Mouse (Mus musculus) forebrain, embryonic 12.5 days (tissue): ENCODE results near the gene Gm12169. TPM values are rescaled to one million over a fixed set of nuclear protein-coding genes. Genes with fewer than 3 reads are reported as not detected.
"Not testable (repeated sequence)": the region's sequence is repeated elsewhere in the genome, so short reads cannot be mapped to it uniquely, and the experiment has no call there.

ENCODE experiments used
- ATAC-seq: fragments of 200-750 bp; cut with Nextera tagmentation; 2 replicates; pipeline ENCODE4 v1.8.0; 2017; ENCODE audit warnings: moderate TSS enrichment; ENCODE audit not compliant: low FRiP score
- H3K27ac ChIP-seq: fragments of 300-500 bp; sonication (generic); 2 replicates; pipeline ENCODE4 v1.5.1; 2016; ENCODE audit warnings: mild to moderate bottlenecking
- H3K27me3 ChIP-seq: fragments of 300-500 bp; sonication (generic); 2 replicates; pipeline ENCODE4 v1.6.1; 2016; ENCODE audit warnings: mild to moderate bottlenecking
- H3K36me3 ChIP-seq: fragments of 300-500 bp; sonication (generic); replicated peaks from 2 replicates; pipeline ENCODE4 v1.6.1; 2016; ENCODE audit warnings: mild to moderate bottlenecking
- H3K4me1 ChIP-seq: fragments of 300-500 bp; sonication (generic); 2 replicates; pipeline ENCODE4 v1.6.1; 2016
- H3K4me2 ChIP-seq: fragments of 300-500 bp; sonication (generic); 2 replicates; pipeline ENCODE4 v1.6.1; 2016; ENCODE audit warnings: mild to moderate bottlenecking, moderate library complexity
- H3K4me3 ChIP-seq: fragments of 300-500 bp; sonication (generic); replicated peaks from 2 replicates; pipeline ENCODE4 v1.5.1; 2016; ENCODE audit warnings: mild to moderate bottlenecking
- H3K9ac ChIP-seq: fragments of 300-500 bp; sonication (generic); 2 replicates; pipeline ENCODE4 v1.6.1; 2016; ENCODE audit warnings: mild to moderate bottlenecking
- H3K9me3 ChIP-seq: fragments of 300-500 bp; sonication (generic); 2 replicates; pipeline ENCODE4 v1.6.1; 2016
- WGBS: fragments of 180-500 bp; shearing (Covaris S2); methylation state at CpG from one replicate; pipeline ENCODE4 v1.1.7; 2016; 5-methylcytosine and 5-hydroxymethylcytosine counted together
- polyA plus RNA-seq: library from polyadenylated mRNA; unstranded; fragments of >200 nt; fragmentation: Nextera tagmentation; extraction: Ambion mirVana; gene quantifications from 2 replicates; pipeline ENCODE4 v1.2.1, GENCODE M21; 2016

The Gm12169 gene
- not detected in 2 replicates for polyA plus RNA-seq

- H3K36me3 ChIP-seq = no peaks in the 10 kb centered on the region
- no peak for ATAC-seq
- no peak within 1 kb of the TSS for H3K27ac ChIP-seq
- H3K4me1 ChIP-seq = no peaks in the 10 kb centered on the region
- no peak within 1 kb of the TSS for H3K9ac ChIP-seq
- no peaks in the 10 kb centered on the region for H3K27me3 ChIP-seq
- no peak within 1 kb of the TSS for H3K4me2 ChIP-seq
- no peaks in the 10 kb centered on the region for H3K9me3 ChIP-seq
- WGBS = 86% methylated on average over 2 of the region's 2 CpGs
- no peak within 1 kb of the TSS for H3K4me3 ChIP-seq
Measured at GRCm38 (mm10) chr11:46523912-46524311, at the start of gene Gm12169. Gene Gm12169 (plus strand): TSS chr11:46524212.

DNA sequence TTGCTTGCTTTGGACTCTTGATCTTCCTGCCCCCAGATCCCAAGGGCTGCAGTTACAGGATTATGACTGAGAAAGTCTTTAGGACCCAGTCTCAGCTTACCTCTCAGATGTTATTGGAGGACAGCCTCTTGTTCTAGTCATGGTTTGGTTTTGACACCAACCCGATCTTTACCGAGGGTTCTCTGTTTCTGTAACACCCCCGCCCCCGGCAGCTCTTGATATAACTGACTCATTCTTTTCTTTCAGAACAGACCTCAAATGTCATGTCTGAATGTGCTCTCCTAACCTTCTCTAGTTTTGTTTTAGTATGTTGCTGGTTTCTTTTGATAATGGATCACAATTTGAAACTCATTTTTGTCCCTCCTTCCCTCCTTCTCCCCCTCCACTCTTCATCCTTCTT, 49.8 kb upstream of the Gm12169 start:
- H3K4me3 ChIP-seq = no peak overlapping the region

GRCm38 (mm10) chr11:46479311-46479710, 44.7 kb upstream of the Gm12169 start:
- Histone ChIP-seq H3K27me3 (no peaks in the 10 kb centered on the region), H3K27ac (no peak overlapping the region), H3K9me3 (no peaks in the 10 kb centered on the region), H3K4me2 (no peak overlapping the region), H3K36me3 (no peaks in the 10 kb centered on the region), H3K4me1 (no peaks in the 10 kb centered on the region), H3K9ac (no peak overlapping the region), H3K4me3 (no peak overlapping the region)
- 90% methylated on average over 9 of the region's 9 CpGs for WGBS
- no peak for ATAC-seq

More for the DNA sequence above, 49.8 kb upstream of the Gm12169 start:
- no peak overlapping the region for H3K27ac ChIP-seq
- H3K4me1 ChIP-seq = no peaks in the 10 kb centered on the region
- no peak for ATAC-seq
- 95% methylated on average over 4 of the region's 4 CpGs for WGBS
- no peaks in the 10 kb centered on the region for H3K9me3 ChIP-seq
- H3K36me3 ChIP-seq = no peaks in the 10 kb centered on the region
- no peak overlapping the region for H3K4me2 ChIP-seq
- H3K27me3 ChIP-seq = no peaks in the 10 kb centered on the region
- H3K9ac ChIP-seq = no peak overlapping the region

DNA sequence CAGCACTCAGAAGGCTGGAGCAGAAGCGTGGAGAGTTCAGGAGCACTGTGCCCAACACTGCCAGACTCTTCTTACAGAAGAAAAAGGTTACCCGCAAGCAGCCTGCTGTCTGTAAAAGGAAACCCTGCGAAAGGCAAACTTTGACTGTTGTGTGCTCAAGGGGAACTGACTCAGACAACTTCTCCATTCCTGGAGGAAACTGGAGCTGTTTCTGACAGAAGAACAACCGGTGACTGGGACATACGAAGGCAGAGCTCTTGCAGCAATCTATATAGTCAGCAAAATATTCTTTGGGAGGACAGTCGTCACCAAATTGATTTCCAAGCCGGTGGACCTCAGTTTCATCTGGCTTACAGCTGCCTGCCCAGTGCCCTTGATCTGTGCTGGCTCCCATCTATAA, 43.5 kb upstream of the Gm12169 start:
- Histone ChIP-seq H3K36me3 (no peaks in the 10 kb centered on the region), H3K27ac (no peak overlapping the region), H3K27me3 (no peaks in the 10 kb centered on the region), H3K4me3 (no peak overlapping the region), H3K9me3 (no peaks in the 10 kb centered on the region), H3K4me1 (no peaks in the 10 kb centered on the region), H3K4me2 (no peak overlapping the region), H3K9ac (no peak overlapping the region)
- WGBS = 88% methylated on average over 7 of the region's 7 CpGs
- no peak for ATAC-seq

- no peaks in the 10 kb centered on the region for H3K4me1 ChIP-seq
- no peak overlapping the region for H3K4me2 ChIP-seq
- no peak for ATAC-seq
- no peaks in the 10 kb centered on the region for H3K9me3 ChIP-seq
- no peaks in the 10 kb centered on the region for H3K36me3 ChIP-seq
- H3K27me3 ChIP-seq = no peaks in the 10 kb centered on the region
- H3K4me3 ChIP-seq = no peak overlapping the region
- 8% methylated on average over 1 of the region's 1 CpGs for WGBS
- H3K27ac ChIP-seq = no peak overlapping the region
- H3K9ac ChIP-seq = no peak overlapping the region
Measured at GRCm38 (mm10) chr11:46488231-46488630, 35.8 kb upstream of the Gm12169 start.

DNA sequence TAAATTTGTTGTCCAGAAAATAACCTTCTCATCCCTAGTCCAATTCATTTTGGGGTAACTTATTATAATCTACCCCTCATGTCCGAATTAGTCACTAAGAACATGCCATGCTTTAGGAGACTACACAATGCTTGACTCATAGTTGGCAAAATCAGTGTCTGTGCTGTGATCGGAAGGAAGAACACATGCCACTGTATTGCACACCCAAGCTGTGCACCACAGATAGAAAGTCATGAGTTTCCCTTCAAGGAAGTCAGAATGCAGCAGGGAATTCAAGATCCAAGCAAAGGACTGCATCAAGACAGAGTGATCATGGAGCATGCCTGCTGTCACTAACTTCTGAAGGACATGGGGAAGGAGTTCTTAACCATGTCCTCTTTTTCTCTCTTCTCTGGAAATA, 35.4 kb upstream of the Gm12169 start:
- ATAC-seq = no peak
- no peaks in the 10 kb centered on the region for H3K27me3 ChIP-seq
- WGBS = 88% methylated on average over 2 of the region's 2 CpGs

GRCm38 (mm10) chr11:46507146-46507545, 16.9 kb upstream of the Gm12169 start:
- Histone ChIP-seq H3K9ac (no peak overlapping the region), H3K9me3 (no peaks in the 10 kb centered on the region)
- no peak for ATAC-seq

More for the DNA sequence above, 35.4 kb upstream of the Gm12169 start:
- Histone ChIP-seq H3K36me3 (no peaks in the 10 kb centered on the region), H3K9ac (no peak overlapping the region), H3K9me3 (no peaks in the 10 kb centered on the region), H3K4me2 (no peak overlapping the region), H3K27ac (no peak overlapping the region), H3K4me3 (no peak overlapping the region), H3K4me1 (no peaks in the 10 kb centered on the region)

GRCm38 (mm10) chr11:46509900-46510299, 14.1 kb upstream of the Gm12169 start:
- WGBS = 93% methylated on average over 5 of the region's 5 CpGs

More at GRCm38 (mm10) chr11:46507146-46507545, 16.9 kb upstream of the Gm12169 start:
- no peak overlapping the region for H3K4me3 ChIP-seq
- no peaks in the 10 kb centered on the region for H3K36me3 ChIP-seq
- no peaks in the 10 kb centered on the region for H3K4me1 ChIP-seq
- WGBS = 79% methylated on average over 3 of the region's 3 CpGs
- no peak overlapping the region for H3K27ac ChIP-seq
- no peak overlapping the region for H3K4me2 ChIP-seq
- no peaks in the 10 kb centered on the region for H3K27me3 ChIP-seq

DNA sequence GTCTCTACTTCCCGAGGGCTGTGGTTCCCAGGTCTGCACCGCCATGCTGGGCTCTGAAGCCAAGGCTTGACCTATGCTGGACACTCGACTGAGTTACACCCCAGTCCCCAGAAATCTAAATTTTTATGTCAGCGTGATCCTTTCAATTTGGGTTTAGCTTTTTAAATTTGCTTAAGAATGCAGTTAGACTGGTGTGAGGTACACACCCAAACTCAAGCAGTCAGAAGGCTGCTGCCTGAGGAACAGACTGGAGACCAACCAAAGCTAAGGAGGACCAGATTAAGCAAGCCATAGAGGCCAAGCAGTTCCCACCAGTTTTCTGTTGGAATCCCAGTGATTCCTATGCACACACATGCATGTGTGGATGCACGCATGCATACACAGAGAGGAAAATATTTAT, 2.7 kb upstream of the Gm12169 start:
- not testable (repeated sequence) for H3K9ac ChIP-seq, ATAC-seq, H3K27me3 ChIP-seq, H3K27ac ChIP-seq, H3K4me1 ChIP-seq, H3K4me3 ChIP-seq, H3K36me3 ChIP-seq, H3K9me3 ChIP-seq, H3K4me2 ChIP-seq
- 85% methylated on average over 5 of the region's 5 CpGs for WGBS

More at GRCm38 (mm10) chr11:46509900-46510299, 14.1 kb upstream of the Gm12169 start:
- no peaks in the 10 kb centered on the region for H3K36me3 ChIP-seq
- H3K27me3 ChIP-seq = no peaks in the 10 kb centered on the region
- H3K9me3 ChIP-seq = no peaks in the 10 kb centered on the region
- no peak overlapping the region for H3K4me3 ChIP-seq
- no peak overlapping the region for H3K27ac ChIP-seq
- ATAC-seq = no peak
- no peak overlapping the region for H3K9ac ChIP-seq
- no peaks in the 10 kb centered on the region for H3K4me1 ChIP-seq
- H3K4me2 ChIP-seq = no peak overlapping the region

DNA sequence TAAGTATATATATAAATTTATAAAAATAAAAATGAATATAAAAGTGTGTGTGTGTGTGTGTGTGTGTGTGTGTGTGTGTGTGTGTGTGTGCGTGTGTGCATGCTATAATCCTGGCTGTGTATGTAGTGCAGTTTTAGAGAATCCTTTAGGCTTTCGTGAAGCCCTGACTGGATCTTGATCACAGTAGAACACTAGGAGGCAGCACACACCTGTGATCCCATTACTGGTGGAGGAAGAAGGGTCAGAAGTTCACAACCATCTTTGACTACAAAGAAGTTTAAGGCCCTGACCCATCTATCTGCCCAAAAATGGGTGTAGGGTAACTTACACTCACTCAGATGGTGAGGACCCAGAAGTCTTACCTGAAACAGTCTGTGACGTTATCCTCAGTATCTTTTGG, 1.3 kb upstream of the Gm12169 start:
- Histone ChIP-seq H3K27me3 (no peaks in the 10 kb centered on the region), H3K27ac (no peak overlapping the region), H3K4me1 (no peaks in the 10 kb centered on the region), H3K4me3 (no peak overlapping the region), H3K9me3 (no peaks in the 10 kb centered on the region), H3K36me3 (no peaks in the 10 kb centered on the region), H3K4me2 (no peak overlapping the region), H3K9ac (no peak overlapping the region)
- 89% methylated on average over 3 of the region's 3 CpGs for WGBS
- ATAC-seq = no peak

DNA sequence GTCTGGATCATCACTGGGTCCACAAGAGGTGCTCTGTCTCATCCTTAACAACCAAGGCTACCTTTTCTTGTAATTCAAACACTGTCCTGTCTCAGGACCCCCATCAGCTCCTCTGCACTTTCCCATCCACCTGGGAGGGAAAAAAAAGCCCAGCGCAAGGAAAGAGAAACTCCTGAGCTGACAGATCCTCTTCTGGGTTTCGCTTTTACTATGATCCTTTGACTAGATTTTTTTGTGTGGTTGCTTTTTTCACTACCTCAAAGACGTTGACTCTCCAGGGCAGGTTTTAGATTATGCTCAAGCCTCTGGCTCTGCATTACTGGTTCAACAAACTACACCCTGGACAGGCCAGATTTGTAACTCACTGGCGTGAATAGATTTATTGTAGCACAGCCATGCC, 6.1 kb downstream of the Gm12169 start:
- no peaks in the 10 kb centered on the region for H3K4me1 ChIP-seq
- no peak overlapping the region for H3K27ac ChIP-seq
- H3K27me3 ChIP-seq = no peaks in the 10 kb centered on the region
- H3K9ac ChIP-seq = no peak overlapping the region
- H3K9me3 ChIP-seq = no peaks in the 10 kb centered on the region
- 82% methylated on average over 4 of the region's 4 CpGs for WGBS
- no peak for ATAC-seq
- no peak overlapping the region for H3K4me2 ChIP-seq
- no peak overlapping the region for H3K4me3 ChIP-seq
- H3K36me3 ChIP-seq = no peaks in the 10 kb centered on the region

GRCm38 (mm10) chr11:46536978-46537377, 13.0 kb downstream of the Gm12169 start:
- H3K9me3 ChIP-seq = no peaks in the 10 kb centered on the region
- H3K4me2 ChIP-seq = no peak overlapping the region
- no peaks in the 10 kb centered on the region for H3K4me1 ChIP-seq
- H3K9ac ChIP-seq = no peak overlapping the region
- 73% methylated on average over 4 of the region's 4 CpGs for WGBS
- ATAC-seq = no peak
- H3K27me3 ChIP-seq = no peaks in the 10 kb centered on the region
- H3K27ac ChIP-seq = no peak overlapping the region
- H3K36me3 ChIP-seq = no peaks in the 10 kb centered on the region
- H3K4me3 ChIP-seq = no peak overlapping the region

DNA sequence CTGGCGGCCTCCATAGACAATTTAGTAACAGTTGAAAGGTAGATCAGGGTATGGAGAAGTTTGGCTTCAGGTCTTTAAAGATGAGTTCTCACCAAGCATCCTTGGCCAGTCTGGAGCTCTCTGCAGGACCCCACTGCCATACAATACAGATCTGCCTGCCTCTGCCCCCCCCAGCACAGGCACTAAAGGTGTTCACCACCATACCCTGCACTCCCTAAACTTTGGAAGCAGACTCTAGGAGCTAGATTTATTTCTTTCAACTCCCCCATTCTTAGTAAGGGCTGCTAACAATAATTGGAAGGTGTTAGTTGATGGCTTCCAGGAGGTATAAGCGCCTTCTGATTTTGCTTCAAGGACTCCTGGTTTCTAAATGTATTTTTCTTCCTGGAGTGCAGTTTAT, 19.5 kb downstream of the Gm12169 start:
- Histone ChIP-seq H3K27ac (no peak overlapping the region), H3K36me3 (no peaks in the 10 kb centered on the region), H3K4me1 (no peaks in the 10 kb centered on the region), H3K4me3 (no peak overlapping the region), H3K27me3 (no peaks in the 10 kb centered on the region), H3K4me2 (no peak overlapping the region), H3K9me3 (no peaks in the 10 kb centered on the region), H3K9ac (no peak overlapping the region)
- 92% methylated on average over 2 of the region's 2 CpGs for WGBS
- no peak for ATAC-seq
